14 mouse cellular contexts compared by ENCODE assay signal in the genomic region with DNA sequence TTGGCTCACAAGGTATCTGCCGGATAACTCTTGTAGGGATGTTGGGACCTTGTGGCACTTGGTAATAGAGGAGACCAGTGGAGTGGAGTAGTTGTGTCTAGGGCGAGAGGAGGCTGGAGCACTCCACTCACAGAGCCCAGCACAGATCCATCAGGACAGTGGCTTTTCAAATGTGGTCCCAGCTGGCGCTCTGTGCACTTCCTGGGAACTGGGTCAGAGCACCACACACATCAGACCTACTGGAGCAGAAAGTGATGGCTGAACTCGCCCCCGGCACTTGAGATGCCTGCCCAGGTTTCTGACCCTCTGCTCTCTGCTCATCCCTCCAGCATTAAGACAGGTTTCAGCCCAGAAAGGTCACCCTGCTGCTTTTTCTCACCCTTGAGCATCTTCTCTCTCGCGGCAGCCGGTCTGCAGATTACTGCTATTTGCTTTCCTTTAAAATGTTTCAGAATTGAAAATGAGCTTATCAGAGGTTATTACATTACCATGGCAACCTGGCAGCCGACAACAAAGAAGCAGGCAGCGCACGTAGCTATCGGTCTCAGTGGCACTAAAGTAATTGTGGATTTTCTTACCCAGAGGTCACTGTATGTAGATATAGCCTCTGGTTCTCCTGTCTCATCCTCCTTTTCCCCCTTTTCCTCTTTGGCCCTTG. TPM values are rescaled to one million over a fixed set of nuclear protein-coding genes. Genes with fewer than 3 reads are reported as not detected.
DNase-seq lines count a peak whose midpoint lies in the region; ATAC-seq lines count a peak whose summit lies in the region.
"Had no signal": no experiment of that assay in that cellular context is flagged by ENCODE, and none has a peak within 500 bp of the region (broad histone marks: within the 10 kb centered on the region; RNA-seq: fewer than 3 reads in every experiment).

No protein-coding gene starts in this region.

- ATAC-seq in hindbrain, embryonic 14.5 days (ENCODE audit: low FRiP score) = peak; percentile 63
- peak; percentile 77 for ATAC-seq in midbrain, embryonic 15.5 days (replicated peaks)

- 23% methylated on average over 12 of the region's 12 CpGs for WGBS in hindbrain, embryonic 14.5 days
- WGBS in midbrain, embryonic 15.5 days = 23% methylated on average over 12 of the region's 12 CpGs

- peak overlapping the region; percentile 52 for H3K9ac ChIP-seq in hindbrain, embryonic 14.5 days
- H3K9ac ChIP-seq in midbrain, embryonic 15.5 days = no peak overlapping the region
- H3K9ac ChIP-seq: embryonic facial prominence, embryonic 15.5 days had no signal

- H3K36me3 ChIP-seq in hindbrain, embryonic 14.5 days (replicated peaks; ENCODE audit: control insufficient read depth, insufficient read depth) = no peaks in the 10 kb centered on the region
- no peaks in the 10 kb centered on the region for H3K36me3 ChIP-seq in midbrain, embryonic 15.5 days (replicated peaks)
- H3K36me3 ChIP-seq: embryonic facial prominence, embryonic 15.5 days; limb, embryonic 10.5 days had no signal

- H3K27me3 ChIP-seq in hindbrain, embryonic 14.5 days (ENCODE audit: control insufficient read depth, insufficient read depth, low read length) = no peaks in the 10 kb centered on the region
- H3K27me3 ChIP-seq in midbrain, embryonic 15.5 days (replicated peaks) = no peaks in the 10 kb centered on the region
- H3K27me3 ChIP-seq: embryonic facial prominence, embryonic 15.5 days had no signal

- H3K27ac ChIP-seq in hindbrain, embryonic 14.5 days = peak overlapping the region; percentile 96
- peak overlapping the region; percentile 91 for H3K27ac ChIP-seq in midbrain, embryonic 15.5 days
- H3K27ac ChIP-seq: embryonic facial prominence, embryonic 15.5 days; limb, embryonic 10.5 days had no signal

- peak; percentile 41 for DNase-seq in cerebellum, adult 11-12 months
- no peak for DNase-seq in cerebellum, adult 11 months
- DNase-seq in cerebellum, postnatal 25 days = peak; percentile 26 to 43
- DNase-seq in hindbrain, embryonic 14.5 days (ENCODE audit: low spot score) = peak; percentile 68
- DNase-seq in gastrocnemius, adult 8-10 months (ENCODE audit: low spot score in 2 of 2) = no peak
- no peak for DNase-seq in thymus, postnatal 36 days
- DNase-seq in adrenal gland, postnatal 10 days = no peak
- DNase-seq: heart, adult 18-20 months; kidney, adult 9 months; lung, postnatal 14 days had no signal

- no peaks in the 10 kb centered on the region for H3K9me3 ChIP-seq in hindbrain, embryonic 14.5 days (ENCODE audit: control insufficient read depth, low read length)
- H3K9me3 ChIP-seq in midbrain, embryonic 15.5 days = no peaks in the 10 kb centered on the region
- H3K9me3 ChIP-seq: embryonic facial prominence, embryonic 15.5 days; limb, embryonic 10.5 days had no signal

- peaks cover 27% of the 10 kb centered on the region for H3K4me1 ChIP-seq in hindbrain, embryonic 14.5 days (replicated peaks; ENCODE audit: control insufficient read depth, insufficient read depth, low read length)
- H3K4me1 ChIP-seq in midbrain, embryonic 15.5 days = peaks cover 43% of the 10 kb centered on the region

- peak overlapping the region; percentile 42 for H3K4me2 ChIP-seq in hindbrain, embryonic 14.5 days (replicated peaks)
- H3K4me2 ChIP-seq in midbrain, embryonic 15.5 days = peak overlapping the region; percentile 36
- H3K4me2 ChIP-seq: embryonic facial prominence, embryonic 15.5 days had no signal

- H3K4me3 ChIP-seq in hindbrain, embryonic 14.5 days (replicated peaks; ENCODE audit: low read length) = no peak overlapping the region
- H3K4me3 ChIP-seq in midbrain, embryonic 15.5 days = no peak overlapping the region
- H3K4me3 ChIP-seq: embryonic facial prominence, embryonic 15.5 days; limb, embryonic 10.5 days had no signal

RNA-seq across cellular contexts. Expression of a gene that starts 1.9 kb away (rescaled TPM):
- polyA plus RNA-seq in hindbrain, embryonic 14.5 days (2014; fragmentation: Nextera tagmentation; extraction: Ambion mirVana) = 0.58 and 0.94 TPM in 2 replicates
- 1.3 and 4.1 TPM in 2 replicates for polyA plus RNA-seq in midbrain, embryonic 15.5 days (2015; fragmentation: Nextera tagmentation; extraction: Ambion mirVana)
- not detected for total RNA-seq in gastrocnemius, adult 8-10 months (2022)
- not detected for total RNA-seq in adrenal gland, postnatal 10 days (2021)
- total RNA-seq: heart, adult 18-20 months; MEL had no signal
- polyA plus RNA-seq: embryonic facial prominence, embryonic 15.5 days; limb, embryonic 10.5 days had no signal

RNA-seq across cellular contexts. Expression of a gene that starts 18.1 kb away (rescaled TPM):
- polyA plus RNA-seq in hindbrain, embryonic 14.5 days (2014; fragmentation: Nextera tagmentation; extraction: Ambion mirVana) = 53.3 and 58.1 TPM in 2 replicates
- polyA plus RNA-seq in midbrain, embryonic 15.5 days (2015; fragmentation: Nextera tagmentation; extraction: Ambion mirVana) = 104 and 107 TPM in 2 replicates
- total RNA-seq in gastrocnemius, adult 8-10 months (2022) = 10 to 100 TPM; 16.4 to 18.4 (median 17.4) TPM
- total RNA-seq in adrenal gland, postnatal 10 days (2021) = 10 to 100 TPM; 34.8 to 35.7 TPM

Comparison
In these comparisons a context has a peak if more than half of its experiments do, and no peak if none do; other contexts are left out.
1. DNase-seq: peak in cerebellum, adult 11-12 months (single experiment), cerebellum, postnatal 25 days (2 of 2) and hindbrain, embryonic 14.5 days (single experiment); none in cerebellum, adult 11 months (single experiment), gastrocnemius, adult 8-10 months (0 of 2), thymus, postnatal 36 days (0 of 2) and adrenal gland, postnatal 10 days (single experiment).